Mouse (Mus musculus): ENCODE measurements around the gene Majin. TPM values are rescaled to one million over a fixed set of nuclear protein-coding genes. Genes with fewer than 3 reads are reported as not detected.

Gene Majin
- total and polyA plus RNA-seq, 2 experiments: not detected

- DNase-seq (ENCODE audit: extremely low read depth, low read depth, low spot score): no peak
- Histone ChIP-seq H3K4me3 (ENCODE audit: insufficient read depth, low read depth, low read length) (no peak overlapping the region), H3K4me1 (ENCODE audit: control insufficient read depth, insufficient read depth, low read length) (no peaks in the 10 kb centered on the region), H3K36me3 (ENCODE audit: control insufficient read depth, insufficient read depth, low read length) (no peaks in the 10 kb centered on the region), H3K27me3 (ENCODE audit: control insufficient read depth, insufficient read depth, low read length) (no peaks in the 10 kb centered on the region), H3K27ac (replicated peaks; ENCODE audit: insufficient read depth, low read depth, low read length) (no peak overlapping the region), H3K9ac (ENCODE audit: low read depth, low read length) (no peak overlapping the region), H3K79me2 (ENCODE audit: control insufficient read depth, insufficient read depth, low read length) (no peaks in the 10 kb centered on the region)
- WGBS: 72% methylated on average over 5 of the region's 5 CpGs
- TF ChIP-seq POLR2A (IDR thresholded peaks at IDR 0.05; ENCODE audit: extremely low read depth, insufficient read depth, low read length) (no peak), CTCF (IDR thresholded peaks at IDR 0.05; ENCODE audit: low read depth, low read length) (no peak)
Measured at GRCm38 (mm10) chr19:6144842-6145241, 39.3 kb upstream of the Majin start.

GRCm38 (mm10) chr19:6155174-6155573 is 29.0 kb upstream of the Majin start:
- no peak for DNase-seq (ENCODE audit: extremely low read depth, low read depth, low spot score)
- H3K79me2 ChIP-seq (ENCODE audit: control insufficient read depth, insufficient read depth, low read length): no peaks in the 10 kb centered on the region
- H3K27ac ChIP-seq (replicated peaks; ENCODE audit: insufficient read depth, low read depth, low read length): no peak overlapping the region
- no peaks in the 10 kb centered on the region for H3K36me3 ChIP-seq (ENCODE audit: control insufficient read depth, insufficient read depth, low read length)
- 93% methylated on average over 9 of the region's 9 CpGs for WGBS
- no peak overlapping the region for H3K9ac ChIP-seq (ENCODE audit: low read depth, low read length)
- no peak overlapping the region for H3K4me3 ChIP-seq (ENCODE audit: insufficient read depth, low read depth, low read length)
- H3K27me3 ChIP-seq (ENCODE audit: control insufficient read depth, insufficient read depth, low read length): no peaks in the 10 kb centered on the region
- H3K4me1 ChIP-seq (ENCODE audit: control insufficient read depth, insufficient read depth, low read length): no peaks in the 10 kb centered on the region
- no peak for TF ChIP-seq CTCF (IDR thresholded peaks at IDR 0.05; ENCODE audit: low read depth, low read length)
- no peak for TF ChIP-seq POLR2A (IDR thresholded peaks at IDR 0.05; ENCODE audit: extremely low read depth, insufficient read depth, low read length)

- WGBS: 65% methylated on average over 8 of the region's 8 CpGs
- TF ChIP-seq CTCF (IDR thresholded peaks at IDR 0.05; ENCODE audit: low read depth, low read length) (no peak), POLR2A (IDR thresholded peaks at IDR 0.05; ENCODE audit: extremely low read depth, insufficient read depth, low read length) (no peak)
- no peak for DNase-seq (ENCODE audit: extremely low read depth, low read depth, low spot score)
Measured at GRCm38 (mm10) chr19:6156372-6156771, 27.8 kb upstream of the Majin start.

GRCm38 (mm10) chr19:6157220-6157619 is 27.0 kb upstream of the Majin start:
- no peaks in the 10 kb centered on the region for H3K79me2 ChIP-seq (ENCODE audit: control insufficient read depth, insufficient read depth, low read length)
- no peak overlapping the region for H3K27ac ChIP-seq (replicated peaks; ENCODE audit: insufficient read depth, low read depth, low read length)
- peak; percentile 11 for DNase-seq (ENCODE audit: extremely low read depth, low read depth, low spot score)
- no peaks in the 10 kb centered on the region for H3K4me1 ChIP-seq (ENCODE audit: control insufficient read depth, insufficient read depth, low read length)
- TF ChIP-seq POLR2A (IDR thresholded peaks at IDR 0.05; ENCODE audit: extremely low read depth, insufficient read depth, low read length) (no peak), CTCF (IDR thresholded peaks at IDR 0.05; ENCODE audit: low read depth, low read length) (no peak)
- WGBS: 73% methylated on average over 6 of the region's 6 CpGs
- no peak overlapping the region for H3K4me3 ChIP-seq (ENCODE audit: insufficient read depth, low read depth, low read length)
- no peak overlapping the region for H3K9ac ChIP-seq (ENCODE audit: low read depth, low read length)
- no peaks in the 10 kb centered on the region for H3K36me3 ChIP-seq (ENCODE audit: control insufficient read depth, insufficient read depth, low read length)
- H3K27me3 ChIP-seq (ENCODE audit: control insufficient read depth, insufficient read depth, low read length): no peaks in the 10 kb centered on the region

More at GRCm38 (mm10) chr19:6156372-6156771, 27.8 kb upstream of the Majin start:
- Histone ChIP-seq H3K4me3 (ENCODE audit: insufficient read depth, low read depth, low read length) (no peak overlapping the region), H3K79me2 (ENCODE audit: control insufficient read depth, insufficient read depth, low read length) (no peaks in the 10 kb centered on the region), H3K36me3 (ENCODE audit: control insufficient read depth, insufficient read depth, low read length) (no peaks in the 10 kb centered on the region), H3K4me1 (ENCODE audit: control insufficient read depth, insufficient read depth, low read length) (no peaks in the 10 kb centered on the region), H3K27me3 (ENCODE audit: control insufficient read depth, insufficient read depth, low read length) (no peaks in the 10 kb centered on the region), H3K9ac (ENCODE audit: low read depth, low read length) (no peak overlapping the region), H3K27ac (replicated peaks; ENCODE audit: insufficient read depth, low read depth, low read length) (no peak overlapping the region)

- Histone ChIP-seq H3K79me2 (ENCODE audit: control insufficient read depth, insufficient read depth, low read length) (no peaks in the 10 kb centered on the region), H3K4me3 (ENCODE audit: insufficient read depth, low read depth, low read length) (peak overlapping the region; percentile 41), H3K36me3 (ENCODE audit: control insufficient read depth, insufficient read depth, low read length) (no peaks in the 10 kb centered on the region), H3K27ac (replicated peaks; ENCODE audit: insufficient read depth, low read depth, low read length) (0 out of 2 replicates have a peak overlapping the region, but pooled peaks have one; percentile 10), H3K27me3 (ENCODE audit: control insufficient read depth, insufficient read depth, low read length) (no peaks in the 10 kb centered on the region), H3K9ac (ENCODE audit: low read depth, low read length) (peak overlapping the region; percentile 20), H3K4me1 (ENCODE audit: control insufficient read depth, insufficient read depth, low read length) (no peaks in the 10 kb centered on the region)
- DNase-seq (ENCODE audit: extremely low read depth, low read depth, low spot score): peak; percentile 37
- 72% methylated on average over 10 of the region's 10 CpGs for WGBS
- TF ChIP-seq POLR2A (IDR thresholded peaks at IDR 0.05; ENCODE audit: extremely low read depth, insufficient read depth, low read length) (no peak), CTCF (IDR thresholded peaks at IDR 0.05; ENCODE audit: low read depth, low read length) (no peak)
Measured at GRCm38 (mm10) chr19:6163872-6164547, 20.2 kb upstream of the Majin start.

- Histone ChIP-seq H3K27ac (replicated peaks; ENCODE audit: insufficient read depth, low read depth, low read length) (no peak overlapping the region), H3K36me3 (ENCODE audit: control insufficient read depth, insufficient read depth, low read length) (no peaks in the 10 kb centered on the region), H3K79me2 (ENCODE audit: control insufficient read depth, insufficient read depth, low read length) (no peaks in the 10 kb centered on the region), H3K4me3 (ENCODE audit: insufficient read depth, low read depth, low read length) (no peak overlapping the region), H3K9ac (ENCODE audit: low read depth, low read length) (no peak overlapping the region), H3K4me1 (ENCODE audit: control insufficient read depth, insufficient read depth, low read length) (no peaks in the 10 kb centered on the region), H3K27me3 (ENCODE audit: control insufficient read depth, insufficient read depth, low read length) (no peaks in the 10 kb centered on the region)
- TF ChIP-seq POLR2A (IDR thresholded peaks at IDR 0.05; ENCODE audit: extremely low read depth, insufficient read depth, low read length): no peak
- peak; percentile 21; the same call in 1 of the 2 replicates for TF ChIP-seq CTCF (IDR thresholded peaks at IDR 0.05; ENCODE audit: low read depth, low read length)
- no peak for DNase-seq (ENCODE audit: extremely low read depth, low read depth, low spot score)
- 85% methylated on average over 4 of the region's 4 CpGs for WGBS
Measured at GRCm38 (mm10) chr19:6166750-6167149, 17.4 kb upstream of the Majin start.

Data from liver, adult 2 months (tissue).